Mouse (Mus musculus) liver, postnatal 0 days (tissue): Measurements from ENCODE around the gene Atp5h. TPM values are rescaled to one million over a fixed set of nuclear protein-coding genes. Genes with fewer than 3 reads are reported as not detected.

Experiments used
- ATAC-seq: fragments of 200-750 bp; cut with Nextera tagmentation; 2 replicates; pipeline ENCODE4 v1.8.0; 2017; ENCODE audit warnings: mild to moderate bottlenecking, moderate library complexity
- DNase-seq: peaks from one replicate; pipeline ENCODE4 v3.0.0-alpha.2; 2016
- H3K27ac ChIP-seq: fragments of 300-500 bp; sonication (generic); 2 replicates; pipeline ENCODE4 v1.5.1; 2014; ENCODE audit warnings: antibody characterized with exemption, moderate library complexity, mild to moderate bottlenecking, low read depth
- H3K27me3 ChIP-seq: fragments of 300-500 bp; sonication (generic); 2 replicates; pipeline ENCODE4 v1.6.1; 2014; ENCODE audit warnings: low read length, control low read depth, mixed read lengths; ENCODE audit not compliant: insufficient read depth
- H3K36me3 ChIP-seq: fragments of 300-500 bp; sonication (generic); replicated peaks from 2 replicates; pipeline ENCODE4 v1.6.1; 2014; ENCODE audit warnings: mild to moderate bottlenecking, control low read depth, low read length, moderate library complexity, mixed read lengths; ENCODE audit not compliant: insufficient read depth
- H3K4me1 ChIP-seq: fragments of 300-500 bp; sonication (generic); 2 replicates; pipeline ENCODE4 v1.6.1; 2014; ENCODE audit warnings: antibody characterized with exemption, mild to moderate bottlenecking, control low read depth; ENCODE audit not compliant: insufficient read depth
- H3K4me2 ChIP-seq: fragments of 300-500 bp; sonication (generic); 2 replicates; pipeline ENCODE4 v1.6.1; 2014; ENCODE audit warnings: low read depth, mild to moderate bottlenecking, low read length, moderate library complexity, mixed read lengths
- H3K4me3 ChIP-seq: fragments of 300-500 bp; sonication (generic); 2 replicates; pipeline ENCODE4 v1.5.1; 2014; ENCODE audit warnings: low read depth, low read length
- H3K9ac ChIP-seq: fragments of 300-500 bp; sonication (generic); replicated peaks from 2 replicates; pipeline ENCODE4 v1.6.1; 2014; ENCODE audit warnings: mild to moderate bottlenecking, moderate library complexity
- H3K9me3 ChIP-seq: fragments of 300-500 bp; sonication (generic); 2 replicates; pipeline ENCODE4 v1.6.1; 2016; ENCODE audit warnings: mild to moderate bottlenecking, control low read depth, low read length, mixed read lengths
- CTCF ChIP-seq: sonication (generic); IDR thresholded peaks from 2 replicates; pipeline ENCODE4 v1.5.1; 2016; ENCODE audit warnings: antibody characterized with exemption, low read depth
- EP300 ChIP-seq: IDR thresholded peaks from 2 replicates; pipeline ENCODE4 v1.6.1; 2016; ENCODE audit warnings: antibody characterized with exemption, low read depth, mild to moderate bottlenecking
- WGBS: fragments of 180-500 bp; shearing (Covaris S2); extraction: QIAGEN DNeasy Blood & Tissue Kit; methylation state at CpG from one replicate; pipeline ENCODE4 v1.1.7; 2014; ENCODE audit not compliant: insufficient replicate concordance; 5-methylcytosine and 5-hydroxymethylcytosine counted together
- polyA plus RNA-seq: library from polyadenylated mRNA; unstranded; fragments of >200 nt; fragmentation: Nextera tagmentation; extraction: Ambion mirVana; gene quantifications from 2 replicates; pipeline ENCODE4 v1.2.1, GENCODE M21; 2015

Gene Atp5h
- polyA plus RNA-seq, 1 experiment from 2014 or later = 857 TPM

DNA sequence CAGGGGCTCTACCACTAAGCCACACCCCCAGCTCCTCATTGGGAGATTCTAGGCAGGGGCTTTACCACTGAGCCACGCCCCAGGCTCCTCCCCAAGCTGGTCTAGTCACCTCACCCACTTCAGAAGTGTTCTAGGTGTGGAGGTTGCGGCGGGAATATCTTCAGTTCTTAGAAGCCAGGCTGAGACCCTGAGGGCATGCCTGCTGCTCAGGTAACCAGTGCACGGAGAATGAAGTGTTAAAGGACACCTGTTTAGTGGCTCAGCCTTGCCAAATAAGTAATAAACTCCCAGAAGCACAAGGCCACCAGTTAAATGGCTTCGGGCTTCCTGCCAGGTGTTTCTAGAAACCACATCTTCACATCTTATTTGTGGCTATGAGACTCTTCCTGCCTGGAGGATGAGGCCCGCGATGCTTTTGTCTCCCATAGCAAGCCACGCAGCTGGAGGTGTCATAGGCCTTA lies 32.0 kb upstream of the Atp5h start:
- Histone ChIP-seq H3K4me1 (peaks cover 16% of the 10 kb centered on the region), H3K4me2 (no peak overlapping the region), H3K36me3 (no peaks in the 10 kb centered on the region), H3K4me3 (no peak overlapping the region), H3K27me3 (no peaks in the 10 kb centered on the region), H3K9ac (no peak overlapping the region), H3K9me3 (0 out of 2 replicates have a peak, but pooled peaks cover 2% of the 10 kb centered on the region), H3K27ac (no peak overlapping the region)
- DNase-seq (no peak), ATAC-seq (no peak)
- 66% methylated on average over 8 of the region's 8 CpGs for WGBS
- no peak for TF ChIP-seq CTCF
- TF ChIP-seq EP300 = no peak

DNA sequence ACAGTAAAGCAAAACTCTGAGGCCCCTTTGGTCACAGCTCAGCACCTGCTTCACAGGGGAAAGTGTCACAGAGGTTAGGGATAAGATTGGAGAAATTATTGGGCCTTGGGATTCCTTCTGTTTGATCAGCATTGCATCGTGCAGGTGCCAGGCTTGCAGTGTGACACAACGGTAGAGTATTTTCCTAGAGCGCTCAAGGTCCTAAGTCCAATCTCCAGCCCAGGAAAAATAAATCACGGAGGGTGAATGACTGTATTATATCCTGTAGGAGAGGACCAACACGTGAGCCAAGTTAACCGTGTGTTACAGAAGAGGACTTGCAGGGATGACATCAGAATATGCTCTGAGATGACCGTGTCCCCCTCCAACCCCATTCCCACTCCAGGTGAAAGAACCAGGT lies 30.4 kb upstream of the Atp5h start:
- peak overlapping the region; percentile 13; the same call in 1 of the 2 replicates for H3K4me2 ChIP-seq
- H3K36me3 ChIP-seq = no peaks in the 10 kb centered on the region
- peaks cover 23% of the 10 kb centered on the region for H3K4me1 ChIP-seq
- H3K9ac ChIP-seq = no peak overlapping the region
- no peaks in the 10 kb centered on the region for H3K9me3 ChIP-seq
- no peaks in the 10 kb centered on the region for H3K27me3 ChIP-seq
- no peak for DNase-seq
- WGBS = 60% methylated on average over 7 of the region's 7 CpGs
- H3K4me3 ChIP-seq = no peak overlapping the region
- peak overlapping the region; percentile 86 for H3K27ac ChIP-seq
- no peak for TF ChIP-seq CTCF
- TF ChIP-seq EP300 = peak; percentile 68
- ATAC-seq = peak; percentile 74

DNA sequence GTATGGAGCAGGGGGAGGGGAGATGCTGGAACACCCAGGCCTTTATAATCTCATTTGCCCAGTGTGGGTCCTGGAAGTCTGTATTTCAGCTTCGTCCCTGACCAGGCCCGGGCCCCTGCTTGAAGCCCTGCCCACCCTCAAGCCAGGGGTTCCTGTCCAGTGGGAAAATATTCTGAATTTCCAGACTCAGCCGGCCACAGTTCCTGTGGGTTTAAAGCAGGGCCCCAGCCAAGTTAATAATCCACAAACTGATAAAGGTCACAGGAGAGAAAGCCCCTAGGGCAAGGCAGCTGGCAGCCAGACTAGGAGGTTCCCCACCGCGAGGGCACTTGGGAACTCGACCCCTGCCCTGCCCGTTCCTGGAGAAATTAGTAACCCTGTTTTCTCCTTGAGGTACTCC lies 29.2 kb upstream of the Atp5h start:
- TF ChIP-seq CTCF = no peak
- no peak for TF ChIP-seq EP300
- Histone ChIP-seq H3K4me1 (peaks cover 25% of the 10 kb centered on the region), H3K4me2 (peak overlapping the region; percentile 35), H3K9ac (peak overlapping the region; percentile 28; the same call in 1 of the 2 replicates), H3K9me3 (no peaks in the 10 kb centered on the region), H3K27me3 (no peaks in the 10 kb centered on the region), H3K36me3 (no peaks in the 10 kb centered on the region), H3K27ac (peak overlapping the region; percentile 86), H3K4me3 (no peak overlapping the region)
- ATAC-seq = no peak
- no peak for DNase-seq
- WGBS = 48% methylated on average over 7 of the region's 7 CpGs

DNA sequence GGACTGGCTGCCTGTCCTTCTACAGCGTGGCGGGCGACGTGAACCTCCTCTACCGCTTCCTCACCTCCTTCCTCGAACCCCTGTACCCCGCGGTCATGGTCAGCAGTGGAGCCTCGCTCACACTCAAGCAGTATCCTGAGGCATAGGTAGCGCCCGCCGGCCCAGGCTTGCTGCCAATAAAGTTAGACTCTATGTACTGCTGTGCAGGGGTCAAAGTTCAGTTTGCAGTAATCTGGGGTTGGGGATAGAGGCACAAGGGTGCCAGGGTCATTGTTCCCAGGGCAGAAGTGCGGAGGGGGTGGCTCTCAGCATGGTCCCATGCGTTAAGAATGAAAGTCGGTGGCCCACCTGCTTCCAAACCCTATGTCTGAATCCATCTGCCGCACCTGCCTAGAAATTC lies 28.3 kb upstream of the Atp5h start:
- 54% methylated on average over 16 of the region's 16 CpGs for WGBS
- peak; percentile 72 for DNase-seq
- peak overlapping the region; percentile 63 for H3K9ac ChIP-seq
- H3K27me3 ChIP-seq = no peaks in the 10 kb centered on the region
- H3K4me1 ChIP-seq = peaks cover 25% of the 10 kb centered on the region
- peak overlapping the region; percentile 56 for H3K4me2 ChIP-seq
- peak; percentile 81 for ATAC-seq
- no peaks in the 10 kb centered on the region for H3K36me3 ChIP-seq
- H3K9me3 ChIP-seq = no peaks in the 10 kb centered on the region
- peak overlapping the region; percentile 86 for H3K27ac ChIP-seq
- TF ChIP-seq CTCF (no peak), EP300 (peak; percentile 56; the same call in 1 of the 2 replicates)
- peak overlapping the region; percentile 13; the same call in 1 of the 2 replicates for H3K4me3 ChIP-seq

DNA sequence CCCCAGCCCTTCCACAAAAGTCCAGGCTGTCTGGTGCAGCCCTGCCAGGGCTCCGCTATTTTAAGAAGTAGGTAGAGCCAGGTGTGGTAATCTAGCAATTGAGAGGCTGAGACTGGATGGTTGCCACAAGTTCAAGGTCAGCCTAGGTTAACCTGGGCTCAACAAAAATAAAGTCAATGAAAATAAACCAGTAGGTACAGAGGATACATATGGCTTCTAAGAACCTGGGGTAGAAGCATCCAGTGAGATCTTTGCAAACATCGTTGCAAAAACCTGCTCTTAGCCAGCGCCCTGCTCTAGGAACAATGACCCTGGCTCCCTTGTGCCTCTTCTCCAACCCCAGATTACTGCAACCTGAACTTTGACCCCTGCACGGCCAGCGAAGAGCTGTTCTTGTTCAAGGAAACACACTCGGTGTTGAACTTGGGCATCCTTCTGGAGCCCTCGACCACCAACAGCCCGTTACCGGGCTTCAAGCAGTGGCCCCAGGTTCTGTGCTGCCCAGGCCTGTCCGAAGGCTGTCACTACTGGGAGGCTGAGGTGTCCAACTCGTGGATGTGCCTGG lies 27.6 kb upstream of the Atp5h start:
- no peaks in the 10 kb centered on the region for H3K9me3 ChIP-seq
- H3K9ac ChIP-seq = peak overlapping the region; percentile 63
- TF ChIP-seq CTCF = no peak
- TF ChIP-seq EP300 = no peak
- H3K27me3 ChIP-seq = no peaks in the 10 kb centered on the region
- H3K4me2 ChIP-seq = peak overlapping the region; percentile 56
- ATAC-seq (peak; percentile 43), DNase-seq (peak; percentile 49)
- 55% methylated on average over 11 of the region's 11 CpGs for WGBS
- no peaks in the 10 kb centered on the region for H3K36me3 ChIP-seq
- peak overlapping the region; percentile 13; the same call in 1 of the 2 replicates for H3K4me3 ChIP-seq
- H3K27ac ChIP-seq = peak overlapping the region; percentile 86
- H3K4me1 ChIP-seq = peaks cover 25% of the 10 kb centered on the region

DNA sequence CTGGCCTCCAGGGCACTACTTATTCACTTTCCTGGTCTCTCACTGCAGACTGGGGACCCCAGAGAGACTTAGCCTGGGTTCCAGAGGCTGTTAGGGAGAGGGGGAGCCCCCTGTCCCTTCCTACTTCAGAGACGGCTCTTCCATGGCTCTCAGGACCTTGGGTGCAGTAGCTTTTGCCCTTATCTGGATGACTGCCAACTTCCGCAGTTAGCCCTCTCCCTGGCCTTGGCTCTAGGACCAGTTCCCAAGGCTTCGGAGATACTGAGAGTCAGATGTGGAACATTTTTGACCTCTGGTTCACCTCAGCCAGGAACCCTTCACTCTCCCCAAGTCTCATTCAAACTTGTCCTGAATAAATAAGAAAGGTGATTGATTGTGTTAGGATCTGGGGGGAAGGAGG lies 27.1 kb upstream of the Atp5h start:
- peak overlapping the region; percentile 54 for H3K9ac ChIP-seq
- peak overlapping the region; percentile 86 for H3K27ac ChIP-seq
- H3K4me2 ChIP-seq = peak overlapping the region; percentile 56
- H3K4me1 ChIP-seq = peaks cover 25% of the 10 kb centered on the region
- ATAC-seq (no peak), DNase-seq (no peak)
- H3K27me3 ChIP-seq = no peaks in the 10 kb centered on the region
- H3K36me3 ChIP-seq = no peaks in the 10 kb centered on the region
- no peak for TF ChIP-seq CTCF
- no peak for TF ChIP-seq EP300
- 49% methylated on average over 3 of the region's 3 CpGs for WGBS
- H3K4me3 ChIP-seq = no peak overlapping the region
- H3K9me3 ChIP-seq = no peaks in the 10 kb centered on the region

DNA sequence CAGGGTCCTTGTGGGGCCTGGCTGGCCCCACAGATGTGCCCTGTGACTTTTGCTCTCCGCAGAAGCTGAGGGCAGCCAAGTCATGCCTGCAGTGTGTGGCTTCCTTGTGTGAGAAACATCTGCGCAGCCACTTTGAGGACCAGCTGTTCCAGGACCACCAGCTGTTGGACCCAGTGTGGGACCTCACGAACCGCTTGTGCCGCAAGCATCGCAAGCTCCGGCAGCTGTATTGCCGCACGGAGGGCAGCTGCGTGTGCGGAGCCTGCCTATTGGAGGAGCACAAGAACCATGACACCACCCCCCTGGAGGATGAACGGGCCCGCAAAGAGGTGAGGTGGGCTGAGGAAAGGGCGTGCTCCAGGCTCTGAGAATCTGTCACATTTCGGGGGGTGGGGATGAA lies 21.7 kb upstream of the Atp5h start:
- no peak overlapping the region for H3K4me3 ChIP-seq
- WGBS = 64% methylated on average over 15 of the region's 15 CpGs
- H3K9me3 ChIP-seq = no peaks in the 10 kb centered on the region; the same call in 1 of the 2 replicates
- ATAC-seq = no peak
- no peak for DNase-seq
- no peak overlapping the region for H3K27ac ChIP-seq
- no peak for TF ChIP-seq EP300
- TF ChIP-seq CTCF = no peak
- no peak overlapping the region for H3K9ac ChIP-seq
- no peaks in the 10 kb centered on the region for H3K27me3 ChIP-seq
- no peaks in the 10 kb centered on the region for H3K36me3 ChIP-seq
- H3K4me1 ChIP-seq = peaks cover 7% of the 10 kb centered on the region
- no peak overlapping the region for H3K4me2 ChIP-seq
